16 mouse cellular contexts compared by ENCODE assay signal in the genomic region with DNA sequence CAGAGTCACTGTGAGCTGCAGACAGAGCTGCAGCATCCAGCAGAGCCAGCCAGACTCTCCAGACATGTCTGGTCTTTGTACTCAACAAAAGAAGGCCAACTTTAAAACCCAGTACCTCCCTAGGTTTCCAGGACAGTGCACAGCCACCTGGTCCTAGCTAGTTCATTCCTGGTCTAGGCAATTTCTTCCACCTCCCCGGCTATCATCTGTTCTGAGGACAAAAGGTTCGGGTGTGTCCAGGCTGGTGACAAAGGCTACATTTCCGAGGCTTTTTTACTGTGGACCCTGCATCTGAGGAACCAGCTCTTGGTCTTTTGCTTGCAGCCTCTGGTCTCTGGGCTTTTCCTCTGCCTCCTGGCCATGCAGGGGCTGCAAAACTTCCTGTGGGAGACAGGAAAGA.
"Had no signal": no experiment of that assay in that cellular context is flagged by ENCODE, and none has a peak within 500 bp of the region (broad histone marks: within the 10 kb centered on the region; RNA-seq: fewer than 3 reads in every experiment).

No protein-coding gene starts in this region.

- H3K4me3 ChIP-seq: lung, embryonic 15.5 days; megakaryocyte, embryonic 14.5 days; midbrain, embryonic 13.5 days; midbrain, embryonic 15.5 days; neural tube, embryonic 12.5 days had no signal

- H3K4me2 ChIP-seq: lung, embryonic 15.5 days; midbrain, embryonic 11.5 days; midbrain, embryonic 13.5 days; midbrain, embryonic 15.5 days; neural tube, embryonic 12.5 days had no signal

- H3K27ac ChIP-seq: lung, embryonic 15.5 days; macrophage; midbrain, embryonic 13.5 days; midbrain, embryonic 15.5 days; neural tube, embryonic 12.5 days had no signal

- H3K27me3 ChIP-seq: lung, embryonic 15.5 days; megakaryocyte, embryonic 14.5 days; midbrain, embryonic 13.5 days; midbrain, embryonic 15.5 days; neural tube, embryonic 12.5 days had no signal

- ATAC-seq: liver, postnatal 0 days; lung, postnatal 0 days; midbrain, embryonic 13.5 days; midbrain, embryonic 15.5 days had no signal

- DNase-seq: liver, postnatal 0 days; lung, adult 2 months; lung, postnatal 14 days; lung, postnatal 36 days; right cerebral cortex, postnatal 14 days; thymus, adult 18-20 months; thymus, postnatal 14 days; thymus, postnatal 36 days had no signal

- H3K9ac ChIP-seq: liver, postnatal 0 days; lung, embryonic 15.5 days; midbrain, embryonic 13.5 days; midbrain, embryonic 15.5 days; neural tube, embryonic 12.5 days had no signal

- H3K4me1 ChIP-seq: lung, embryonic 15.5 days; midbrain, embryonic 13.5 days; midbrain, embryonic 15.5 days; neural tube, embryonic 12.5 days had no signal

- H3K9me3 ChIP-seq: lung, embryonic 15.5 days; midbrain, embryonic 13.5 days; midbrain, embryonic 15.5 days; neural tube, embryonic 12.5 days had no signal
